Mouse (Mus musculus) CD4-positive, CD25-positive, alpha-beta regulatory T cell, adult 9 weeks (primary cell): ENCODE measurements around the gene Rnf113a1. TPM values are rescaled to one million over a fixed set of nuclear protein-coding genes. Genes with fewer than 3 reads are reported as not detected.

ENCODE experiments used
- polyA plus RNA-seq: library from polyadenylated mRNA; unstranded; fragments of 100-300 nt; shearing (Covaris generic); gene quantifications from one replicate; pipeline ENCODE4 v1.2.1, GENCODE M21; 2017

Gene Rnf113a1
- 14.2 TPM for polyA plus RNA-seq

GRCm38 (mm10) chrX:37191105-37191743, at the start of gene Rnf113a1, which contains the start of gene Ndufa1:
Rnf113a1 (plus strand) TSS chrX:37191245.
Ndufa1 (minus strand) TSS chrX:37191163.

GRCm38 (mm10) chrX:37168742-37169141, 22.3 kb upstream of the Rnf113a1 start, which contains the start of gene Akap14:
Akap14 (minus strand) TSS chrX:37168842.

GRCm38 (mm10) chrX:37210941-37211340, 19.9 kb downstream of the Rnf113a1 start, which contains the start of gene Gm9:
Gm9 (minus strand) TSS chrX:37211041.

GRCm38 (mm10) chrX:37222158-37222557, 31.1 kb downstream of the Rnf113a1 start, which contains the start of gene Rhox1:
Rhox1 (minus strand) TSS chrX:37222258.

Other genes starting within 250 kb of the Rnf113a1 start
- gene Sept6, start 199.5 kb upstream of the Rnf113a1 start, polyA plus RNA-seq = 147 TPM
- not detected for gene Sowahd, start 142.4 kb upstream of the Rnf113a1 start, polyA plus RNA-seq
- 628 TPM for gene Rpl39, start 105.8 kb upstream of the Rnf113a1 start, polyA plus RNA-seq
- 26.2 TPM for gene Upf3b, start 80.9 kb upstream of the Rnf113a1 start, polyA plus RNA-seq
- 28.3 TPM for gene Nkap, start 64.5 kb upstream of the Rnf113a1 start, polyA plus RNA-seq
- gene Akap14, start 22.4 kb upstream of the Rnf113a1 start, polyA plus RNA-seq = not detected
- 288 TPM for gene Ndufa1, start 82 bp upstream of the Rnf113a1 start, polyA plus RNA-seq
- not detected for gene Gm9, start 19.8 kb downstream of the Rnf113a1 start, polyA plus RNA-seq
- gene Rhox1, start 31.0 kb downstream of the Rnf113a1 start, polyA plus RNA-seq = not detected
- gene Rhox2a, start 53.7 kb downstream of the Rnf113a1 start, polyA plus RNA-seq = not detected
- gene Rhox3a, start 58.7 kb downstream of the Rnf113a1 start, polyA plus RNA-seq = not detected
- not detected for gene Rhox4a, start 74.1 kb downstream of the Rnf113a1 start, polyA plus RNA-seq
- gene Rhox3a2, start 188.8 kb downstream of the Rnf113a1 start, polyA plus RNA-seq = not detected
- not detected for gene Rhox4a2, start 199.6 kb downstream of the Rnf113a1 start, polyA plus RNA-seq
- not detected for gene Rhox2b, start 220.8 kb downstream of the Rnf113a1 start, polyA plus RNA-seq
- gene Rhox4b, start 241.2 kb downstream of the Rnf113a1 start, polyA plus RNA-seq = not detected